Mouse (Mus musculus) liver, embryonic 11.5 days (tissue): ENCODE measurements around the gene BC048403. TPM values are rescaled to one million over a fixed set of nuclear protein-coding genes. Genes with fewer than 3 reads are reported as not detected.

Experiments used
- ATAC-seq: fragments of 200-750 bp; cut with Nextera tagmentation; replicated peaks from 2 replicates; pipeline ENCODE4 v1.8.0; 2017; ENCODE audit warnings: moderate number of reproducible peaks, mild to moderate bottlenecking, moderate TSS enrichment, moderate library complexity; ENCODE audit not compliant: low FRiP score
- DNase-seq: peaks from one replicate; pipeline ENCODE4 v3.0.0-alpha.2; 2017; ENCODE audit warnings: low spot score
- H3K27ac ChIP-seq: fragments of 300-500 bp; sonication (generic); 2 replicates; pipeline ENCODE4 v1.5.1; 2014; ENCODE audit warnings: mild to moderate bottlenecking, low read depth, low read length, control low read depth
- H3K27me3 ChIP-seq: fragments of 300-500 bp; sonication (generic); replicated peaks from 2 replicates; pipeline ENCODE4 v1.6.1; 2014; ENCODE audit warnings: low read length, mixed read lengths; ENCODE audit not compliant: control insufficient read depth, insufficient read depth
- H3K36me3 ChIP-seq: fragments of 300-500 bp; sonication (generic); 2 replicates; pipeline ENCODE4 v1.6.1; 2014; ENCODE audit warnings: mild to moderate bottlenecking, low read length, moderate library complexity, mixed read lengths; ENCODE audit not compliant: control insufficient read depth, insufficient read depth
- H3K4me1 ChIP-seq: fragments of 300-500 bp; sonication (generic); replicated peaks from 2 replicates; pipeline ENCODE4 v1.6.1; 2014; ENCODE audit warnings: low read length, mixed read lengths; ENCODE audit not compliant: control insufficient read depth, insufficient read depth
- H3K4me2 ChIP-seq: fragments of 300-500 bp; sonication (generic); 2 replicates; pipeline ENCODE4 v1.6.1; 2014; ENCODE audit warnings: mild to moderate bottlenecking, control low read depth, moderate library complexity
- H3K4me3 ChIP-seq: fragments of 300-500 bp; sonication (generic); 2 replicates; pipeline ENCODE4 v1.5.1; 2014; ENCODE audit warnings: low read depth, low read length, control low read depth
- H3K9ac ChIP-seq: fragments of 300-500 bp; sonication (generic); 2 replicates; pipeline ENCODE4 v1.6.1; 2014; ENCODE audit warnings: low read depth, low read length, control low read depth
- H3K9me3 ChIP-seq: fragments of 300-500 bp; sonication (generic); 2 replicates; pipeline ENCODE4 v1.6.1; 2016; ENCODE audit warnings: low read length, inconsistent platforms, mixed read lengths; ENCODE audit not compliant: control insufficient read depth
- WGBS: fragments of 180-500 bp; shearing (Covaris S2); extraction: QIAGEN DNeasy Blood & Tissue Kit; methylation state at CpG from one replicate; pipeline ENCODE4 v1.1.7; 2014; 5-methylcytosine and 5-hydroxymethylcytosine counted together
- polyA plus RNA-seq: library from polyadenylated mRNA; unstranded; fragments of >200 nt; fragmentation: Nextera tagmentation; extraction: Ambion mirVana; gene quantifications from 2 replicates; pipeline ENCODE4 v1.2.1, GENCODE M21; 2014

Gene BC048403
- polyA plus RNA-seq, 1 experiment from 2014 or later = 6.7 TPM

DNA sequence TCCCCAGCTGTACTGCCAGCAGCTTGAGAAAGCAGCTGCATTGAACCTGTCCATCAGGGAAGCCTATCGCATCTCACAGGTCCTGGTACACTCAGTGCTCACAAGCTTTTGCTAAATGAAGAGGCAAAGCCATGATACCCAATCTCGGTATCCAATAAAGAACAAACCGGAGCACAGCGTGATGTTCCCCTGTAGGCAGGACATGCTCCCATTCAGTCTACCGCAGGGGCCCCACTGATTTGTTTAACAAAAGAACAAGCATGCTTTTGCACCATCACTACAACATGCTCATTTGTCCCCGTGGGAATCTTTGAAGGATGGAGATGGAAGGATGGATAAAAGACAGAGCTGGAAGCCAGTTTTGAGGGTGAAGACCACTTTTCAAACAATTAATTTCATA is 50.3 kb downstream of the BC048403 start:
- H3K9me3 ChIP-seq = no peaks in the 10 kb centered on the region
- 83% methylated on average over 6 of the region's 6 CpGs for WGBS

DNA sequence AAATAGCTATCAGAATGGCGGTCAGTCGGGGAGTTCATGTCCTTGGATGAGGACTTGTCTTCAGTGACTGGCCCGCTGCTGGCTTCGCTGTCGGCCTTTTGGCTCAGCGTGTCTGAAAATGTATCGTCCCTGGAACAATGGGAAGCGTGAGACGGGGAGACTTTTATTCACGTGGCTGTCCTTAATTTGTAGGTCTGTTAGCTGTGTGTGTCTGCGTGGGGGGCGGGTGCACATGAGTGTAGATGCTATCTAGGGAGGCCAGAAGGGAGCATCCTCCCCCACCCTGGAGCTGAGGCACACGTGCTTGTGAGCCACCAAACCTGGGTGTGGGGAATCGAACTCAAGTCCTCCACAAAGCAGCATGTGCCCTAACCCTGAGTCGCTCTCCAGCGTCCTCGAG is 52.9 kb downstream of the BC048403 start:
- H3K9ac ChIP-seq = no peak overlapping the region
- DNase-seq = no peak
- no peak overlapping the region for H3K4me2 ChIP-seq
- no peaks in the 10 kb centered on the region for H3K9me3 ChIP-seq
- H3K27me3 ChIP-seq = no peaks in the 10 kb centered on the region
- no peak for ATAC-seq
- H3K4me3 ChIP-seq = no peak overlapping the region
- H3K4me1 ChIP-seq = no peaks in the 10 kb centered on the region
- no peak overlapping the region for H3K27ac ChIP-seq
- H3K36me3 ChIP-seq = no peaks in the 10 kb centered on the region
- 88% methylated on average over 17 of the region's 17 CpGs for WGBS

More for the DNA sequence above, 50.3 kb downstream of the BC048403 start:
- Histone ChIP-seq H3K4me2 (no peak overlapping the region), H3K27ac (no peak overlapping the region), H3K36me3 (no peaks in the 10 kb centered on the region), H3K4me1 (no peaks in the 10 kb centered on the region), H3K27me3 (no peaks in the 10 kb centered on the region), H3K4me3 (no peak overlapping the region), H3K9ac (no peak overlapping the region)
- no peak for ATAC-seq
- no peak for DNase-seq

- Histone ChIP-seq H3K4me2 (no peak overlapping the region), H3K36me3 (no peaks in the 10 kb centered on the region), H3K27ac (no peak overlapping the region), H3K27me3 (no peaks in the 10 kb centered on the region), H3K4me1 (no peaks in the 10 kb centered on the region), H3K4me3 (no peak overlapping the region), H3K9me3 (no peaks in the 10 kb centered on the region), H3K9ac (no peak overlapping the region)
- ATAC-seq (no peak), DNase-seq (no peak)
- 84% methylated on average over 12 of the region's 12 CpGs for WGBS
Measured at GRCm38 (mm10) chr10:121794486-121794885, 54.7 kb downstream of the BC048403 start.

- ATAC-seq = no peak; the same call in 1 of the 2 replicates
- WGBS = 74% methylated on average over 8 of the region's 8 CpGs
- no peaks in the 10 kb centered on the region for H3K36me3 ChIP-seq
Measured at GRCm38 (mm10) chr10:121796027-121796802, 56.5 kb downstream of the BC048403 start.

GRCm38 (mm10) chr10:121800041-121800440 is 60.3 kb downstream of the BC048403 start:
- WGBS = 87% methylated on average over 13 of the region's 13 CpGs
- no peak for DNase-seq
- Histone ChIP-seq H3K9me3 (no peaks in the 10 kb centered on the region), H3K27ac (no peak overlapping the region), H3K27me3 (no peaks in the 10 kb centered on the region), H3K4me1 (no peaks in the 10 kb centered on the region), H3K4me2 (no peak overlapping the region), H3K9ac (no peak overlapping the region), H3K36me3 (no peaks in the 10 kb centered on the region), H3K4me3 (no peak overlapping the region)
- no peak for ATAC-seq

More at GRCm38 (mm10) chr10:121796027-121796802, 56.5 kb downstream of the BC048403 start:
- H3K4me1 ChIP-seq = no peaks in the 10 kb centered on the region
- DNase-seq = no peak
- H3K27ac ChIP-seq = no peak overlapping the region
- H3K27me3 ChIP-seq = no peaks in the 10 kb centered on the region
- H3K4me3 ChIP-seq = no peak overlapping the region
- H3K9ac ChIP-seq = no peak overlapping the region
- H3K9me3 ChIP-seq = no peaks in the 10 kb centered on the region
- H3K4me2 ChIP-seq = no peak overlapping the region

Other genes starting within 250 kb of the BC048403 start
- 32.0 and 32.1 TPM in 2 replicates for gene Tbk1, start 153.2 kb upstream of the BC048403 start, polyA plus RNA-seq
- gene Xpot, start 113.6 kb upstream of the BC048403 start, polyA plus RNA-seq = 103 and 114 TPM in 2 replicates
- 0.39 TPM in 1 of 2 replicates, not detected in the other for gene D930020B18Rik, start 98.3 kb upstream of the BC048403 start, polyA plus RNA-seq